Mouse (Mus musculus): ENCODE results near the gene Pde4a.

- TF ChIP-seq MAFK (IDR thresholded peaks at IDR 0.05; ENCODE audit: insufficient read depth, low read depth, low read length) (no peak), ZC3H11A (IDR thresholded peaks at IDR 0.05; ENCODE audit: borderline replicate concordance, low read depth, low read length) (no peak)
These were observed 27.1 kb upstream of the Pde4a start for GRCm38 (mm10) chr9:21138386-21138785.

All from ES-E14 (cell line).